Mouse (Mus musculus) stomach, embryonic 15.5 days (tissue): Measurements from ENCODE around the gene Sptb. TPM values are rescaled to one million over a fixed set of nuclear protein-coding genes. Genes with fewer than 3 reads are reported as not detected.
A peak's percentile ranks its signal among the peaks of the same experiment; 100 is the strongest.

Experiments used
- ATAC-seq: fragments of 200-750 bp; cut with Nextera tagmentation; 2 replicates; pipeline ENCODE4 v1.8.0; 2017; ENCODE audit warnings: low read depth, moderate number of reproducible peaks, moderate TSS enrichment; ENCODE audit not compliant: insufficient read depth, low FRiP score
- H3K27ac ChIP-seq: fragments of 300-500 bp; sonication (generic); 2 replicates; pipeline ENCODE4 v1.5.1; 2015; ENCODE audit warnings: mild to moderate bottlenecking, inconsistent platforms
- H3K27me3 ChIP-seq: fragments of 300-500 bp; sonication (generic); replicated peaks from 2 replicates; pipeline ENCODE4 v1.6.1; 2015; ENCODE audit warnings: inconsistent platforms
- H3K36me3 ChIP-seq: fragments of 300-500 bp; sonication (generic); 2 replicates; pipeline ENCODE4 v1.6.1; 2015; ENCODE audit warnings: inconsistent platforms
- H3K4me1 ChIP-seq: fragments of 300-500 bp; sonication (generic); 2 replicates; pipeline ENCODE4 v1.6.1; 2015; ENCODE audit warnings: inconsistent platforms
- H3K4me2 ChIP-seq: fragments of 300-500 bp; sonication (generic); 2 replicates; pipeline ENCODE4 v1.6.1; 2015; ENCODE audit warnings: mild to moderate bottlenecking, inconsistent platforms
- H3K4me3 ChIP-seq: fragments of 300-500 bp; sonication (generic); replicated peaks from 2 replicates; pipeline ENCODE4 v1.5.1; 2015; ENCODE audit warnings: inconsistent platforms
- H3K9ac ChIP-seq: fragments of 300-500 bp; sonication (generic); 2 replicates; pipeline ENCODE4 v1.6.1; 2015; ENCODE audit warnings: inconsistent platforms
- H3K9me3 ChIP-seq: fragments of 300-500 bp; sonication (generic); 2 replicates; pipeline ENCODE4 v1.6.1; 2016; ENCODE audit warnings: inconsistent platforms
- WGBS: fragments of 180-500 bp; shearing (Covaris S2); methylation state at CpG from one replicate; pipeline ENCODE4 v1.1.7; 2015; 5-methylcytosine and 5-hydroxymethylcytosine counted together
- polyA plus RNA-seq: library from polyadenylated mRNA; unstranded; fragments of >200 nt; fragmentation: Nextera tagmentation; extraction: Ambion mirVana; gene quantifications from 2 replicates; pipeline ENCODE4 v1.2.1, GENCODE M21; 2015

Sptb gene
- polyA plus RNA-seq, 1 experiment from 2014 or later = 5.0 TPM

GRCm38 (mm10) chr12:76546383-76547276 lies 163.7 kb downstream of the Sptb start:
- WGBS = 20% methylated on average over 28 of the region's 28 CpGs
- peak overlapping the region; percentile 95 for H3K27ac ChIP-seq
- peak overlapping the region; percentile 31 for H3K4me3 ChIP-seq
- H3K4me2 ChIP-seq = peak overlapping the region; percentile 49
- no peaks in the 10 kb centered on the region for H3K9me3 ChIP-seq
- no peak for ATAC-seq
- H3K9ac ChIP-seq = 0 out of 2 replicates have a peak overlapping the region, but pooled peaks have one; percentile 2
- no peaks in the 10 kb centered on the region for H3K36me3 ChIP-seq
- no peaks in the 10 kb centered on the region for H3K27me3 ChIP-seq
- H3K4me1 ChIP-seq = peaks cover 35% of the 10 kb centered on the region

DNA sequence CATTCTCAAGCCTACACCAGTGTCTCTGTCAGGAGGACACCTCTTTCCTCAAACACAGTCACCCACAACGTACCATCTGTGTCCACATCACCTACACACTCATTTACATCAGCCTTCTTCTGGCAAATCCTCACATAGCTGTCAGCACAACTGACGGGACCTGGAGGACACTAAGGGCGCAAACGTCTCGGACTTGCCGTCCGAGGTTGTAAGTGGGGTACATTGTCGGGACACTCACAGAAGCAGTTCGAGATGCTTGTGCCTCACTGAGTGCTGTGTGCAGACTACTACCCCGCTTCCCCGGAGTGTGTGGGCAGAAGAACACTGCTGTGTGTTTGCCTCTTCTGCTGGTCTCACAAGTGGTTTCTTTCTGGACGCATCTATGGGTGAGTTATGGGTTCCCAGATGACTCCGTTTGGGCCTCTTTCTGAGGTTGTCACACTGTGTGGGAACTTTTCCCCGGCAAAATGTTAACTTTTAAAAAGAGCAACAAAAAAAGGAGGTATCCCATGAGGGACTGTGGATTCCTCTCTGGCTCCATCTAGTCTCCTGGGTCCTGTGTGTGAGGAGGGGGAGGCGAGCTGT lies 164.5 kb downstream of the Sptb start:
- H3K4me3 ChIP-seq = peak overlapping the region; percentile 31; the same call in 1 of the 2 replicates
- H3K27me3 ChIP-seq = no peaks in the 10 kb centered on the region
- H3K9ac ChIP-seq = no peak overlapping the region
- WGBS = 51% methylated on average over 15 of the region's 15 CpGs
- no peaks in the 10 kb centered on the region for H3K9me3 ChIP-seq
- peak overlapping the region; percentile 95 for H3K27ac ChIP-seq
- peak overlapping the region; percentile 49 for H3K4me2 ChIP-seq
- ATAC-seq = no peak
- H3K4me1 ChIP-seq = peaks cover 42% of the 10 kb centered on the region
- no peaks in the 10 kb centered on the region for H3K36me3 ChIP-seq

GRCm38 (mm10) chr12:76541879-76542278 lies 168.5 kb downstream of the Sptb start:
- no peak overlapping the region for H3K4me3 ChIP-seq

GRCm38 (mm10) chr12:76541475-76541874 lies 168.9 kb downstream of the Sptb start:
- Histone ChIP-seq H3K4me2 (peak overlapping the region; percentile 3; the same call in 1 of the 2 replicates), H3K9me3 (no peaks in the 10 kb centered on the region), H3K27me3 (no peaks in the 10 kb centered on the region), H3K36me3 (no peaks in the 10 kb centered on the region), H3K4me1 (peaks cover 33% of the 10 kb centered on the region), H3K9ac (no peak overlapping the region), H3K4me3 (no peak overlapping the region), H3K27ac (peak overlapping the region; percentile 62; the same call in 1 of the 2 replicates)
- WGBS = 32% methylated on average over 8 of the region's 8 CpGs
- no peak for ATAC-seq

More at GRCm38 (mm10) chr12:76541879-76542278, 168.5 kb downstream of the Sptb start:
- Histone ChIP-seq H3K27ac (peak overlapping the region; percentile 62; the same call in 1 of the 2 replicates), H3K4me2 (peak overlapping the region; percentile 3; the same call in 1 of the 2 replicates), H3K9ac (no peak overlapping the region), H3K36me3 (no peaks in the 10 kb centered on the region), H3K27me3 (no peaks in the 10 kb centered on the region), H3K4me1 (peaks cover 33% of the 10 kb centered on the region), H3K9me3 (no peaks in the 10 kb centered on the region)
- 68% methylated on average over 6 of the region's 6 CpGs for WGBS
- ATAC-seq = no peak

DNA sequence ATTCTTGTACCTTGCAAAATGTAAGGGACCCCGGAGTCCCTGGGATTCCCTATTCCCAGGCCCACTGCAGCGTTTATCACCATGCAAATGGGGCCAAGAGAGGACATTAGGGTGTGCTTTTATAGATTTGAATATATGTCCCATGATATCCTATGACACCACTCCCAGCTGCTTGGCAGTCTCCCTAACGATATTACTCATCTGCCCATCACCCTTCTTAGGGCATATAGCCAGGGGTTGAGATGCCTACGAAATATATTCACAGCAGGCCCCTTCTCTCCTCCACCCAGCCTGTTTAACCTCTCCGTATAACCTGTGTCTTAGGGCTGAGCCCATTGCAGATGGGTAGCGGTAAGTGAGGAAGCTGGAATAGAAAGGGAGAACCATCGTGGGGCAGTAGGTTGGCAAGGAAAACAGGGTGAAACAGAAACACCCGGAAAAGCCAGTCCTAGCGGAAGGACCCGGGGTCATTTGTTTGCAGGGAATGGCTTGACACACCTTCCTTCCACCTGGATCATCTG lies 169.6 kb downstream of the Sptb start:
- 63% methylated on average over 10 of the region's 10 CpGs for WGBS
- Histone ChIP-seq H3K27me3 (no peaks in the 10 kb centered on the region), H3K4me2 (no peak overlapping the region), H3K4me1 (peaks cover 32% of the 10 kb centered on the region), H3K9me3 (no peaks in the 10 kb centered on the region), H3K36me3 (no peaks in the 10 kb centered on the region), H3K4me3 (no peak overlapping the region), H3K9ac (no peak overlapping the region), H3K27ac (peak overlapping the region; percentile 62; the same call in 1 of the 2 replicates)
- ATAC-seq = no peak

- H3K27ac ChIP-seq = no peak overlapping the region
- no peaks in the 10 kb centered on the region for H3K36me3 ChIP-seq
- no peak for ATAC-seq
- no peak overlapping the region for H3K4me2 ChIP-seq
- WGBS = 73% methylated on average over 3 of the region's 3 CpGs
- peaks cover 35% of the 10 kb centered on the region for H3K4me1 ChIP-seq
- H3K4me3 ChIP-seq = no peak overlapping the region
- H3K9ac ChIP-seq = no peak overlapping the region
- no peaks in the 10 kb centered on the region for H3K27me3 ChIP-seq
- H3K9me3 ChIP-seq = no peaks in the 10 kb centered on the region
Observed at GRCm38 (mm10) chr12:76540169-76540568, 170.2 kb downstream of the Sptb start.

GRCm38 (mm10) chr12:76537434-76537833 lies 172.9 kb downstream of the Sptb start:
- no peaks in the 10 kb centered on the region for H3K27me3 ChIP-seq
- no peaks in the 10 kb centered on the region for H3K36me3 ChIP-seq
- no peaks in the 10 kb centered on the region for H3K9me3 ChIP-seq
- H3K9ac ChIP-seq = no peak overlapping the region
- H3K27ac ChIP-seq = peak overlapping the region; percentile 51; the same call in 1 of the 2 replicates
- 66% methylated on average over 8 of the region's 8 CpGs for WGBS
- H3K4me2 ChIP-seq = no peak overlapping the region
- no peak overlapping the region for H3K4me3 ChIP-seq
- peaks cover 39% of the 10 kb centered on the region for H3K4me1 ChIP-seq
- no peak for ATAC-seq

GRCm38 (mm10) chr12:76536591-76537153 lies 173.7 kb downstream of the Sptb start:
- no peak overlapping the region for H3K9ac ChIP-seq
- H3K9me3 ChIP-seq = no peaks in the 10 kb centered on the region
- H3K27ac ChIP-seq = peak overlapping the region; percentile 51; the same call in 1 of the 2 replicates
- H3K36me3 ChIP-seq = no peaks in the 10 kb centered on the region
- no peak for ATAC-seq
- H3K27me3 ChIP-seq = no peaks in the 10 kb centered on the region
- H3K4me1 ChIP-seq = peaks cover 39% of the 10 kb centered on the region
- WGBS = 72% methylated on average over 8 of the region's 8 CpGs
- 0 out of 2 replicates have a peak overlapping the region, but pooled peaks have one; percentile 80 for H3K4me3 ChIP-seq
- H3K4me2 ChIP-seq = peak overlapping the region; percentile 96; the same call in 1 of the 2 replicates

DNA sequence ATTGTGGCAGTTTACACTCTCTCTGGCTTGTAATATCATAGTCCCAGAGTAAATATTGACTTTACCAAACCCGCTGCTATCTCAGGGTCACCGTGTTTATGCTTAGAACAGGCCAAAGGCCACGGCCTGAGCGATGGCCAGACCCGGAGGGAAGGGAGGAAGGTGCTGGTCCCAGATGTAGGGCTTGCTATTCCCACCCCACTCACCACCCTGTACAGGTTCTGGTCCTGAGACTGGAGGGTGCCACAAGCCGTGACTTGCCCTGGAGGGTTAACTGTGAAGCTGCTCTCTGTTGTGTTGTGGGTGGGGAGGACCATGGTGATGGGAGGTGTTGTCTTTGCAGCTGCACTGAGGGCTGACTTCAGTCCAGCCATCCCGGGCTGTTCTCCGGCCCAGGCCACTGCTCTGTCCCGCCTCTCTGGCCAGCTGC lies 174.9 kb downstream of the Sptb start:
- WGBS = 35% methylated on average over 9 of the region's 9 CpGs
- peaks cover 27% of the 10 kb centered on the region for H3K4me1 ChIP-seq

GRCm38 (mm10) chr12:76534641-76535283 lies 175.6 kb downstream of the Sptb start:
- peak overlapping the region; percentile 93 for H3K27ac ChIP-seq
- H3K27me3 ChIP-seq = no peaks in the 10 kb centered on the region
- no peak for ATAC-seq
- no peaks in the 10 kb centered on the region for H3K36me3 ChIP-seq
- peak overlapping the region; percentile 93 for H3K9ac ChIP-seq
- peaks cover 25% of the 10 kb centered on the region for H3K4me1 ChIP-seq
- H3K9me3 ChIP-seq = no peaks in the 10 kb centered on the region
- peak overlapping the region; percentile 80 for H3K4me3 ChIP-seq
- 14% methylated on average over 9 of the region's 9 CpGs for WGBS
- peak overlapping the region; percentile 96 for H3K4me2 ChIP-seq

More for the DNA sequence above, 174.9 kb downstream of the Sptb start:
- H3K36me3 ChIP-seq = no peaks in the 10 kb centered on the region
- H3K27me3 ChIP-seq = no peaks in the 10 kb centered on the region
- H3K9ac ChIP-seq = no peak overlapping the region; the same call in 1 of the 2 replicates
- H3K4me3 ChIP-seq = peak overlapping the region; percentile 80
- ATAC-seq = no peak
- H3K4me2 ChIP-seq = peak overlapping the region; percentile 96
- peak overlapping the region; percentile 93 for H3K27ac ChIP-seq
- no peaks in the 10 kb centered on the region for H3K9me3 ChIP-seq

GRCm38 (mm10) chr12:76534233-76534632 lies 176.1 kb downstream of the Sptb start:
- Histone ChIP-seq H3K4me3 (peak overlapping the region; percentile 80), H3K27me3 (no peaks in the 10 kb centered on the region), H3K9ac (peak overlapping the region; percentile 93; the same call in 1 of the 2 replicates), H3K36me3 (no peaks in the 10 kb centered on the region), H3K27ac (peak overlapping the region; percentile 93), H3K4me1 (peaks cover 25% of the 10 kb centered on the region), H3K9me3 (no peaks in the 10 kb centered on the region), H3K4me2 (peak overlapping the region; percentile 96)
- WGBS = 4% methylated on average over 11 of the region's 11 CpGs
- ATAC-seq = no peak
